Mouse (Mus musculus): Measurements from ENCODE around the gene Col4a1.

Col4a1 gene

GRCm38 (mm10) chr8:11340310-11341110, 27.9 kb upstream of the Col4a1 start:
- peak; percentile 26; the same call in 1 of the 2 replicates for TF ChIP-seq GATA4 (IDR thresholded peaks at IDR 0.05; ENCODE audit: insufficient replicate concordance, low read length)

GRCm38 (mm10) chr8:11338507-11338906, 25.9 kb upstream of the Col4a1 start:
- TF ChIP-seq GATA4 (IDR thresholded peaks at IDR 0.05; ENCODE audit: insufficient replicate concordance, low read length) = no peak

- no peak for TF ChIP-seq GATA4 (IDR thresholded peaks at IDR 0.05; ENCODE audit: insufficient replicate concordance, low read length)
Observed at GRCm38 (mm10) chr8:11337642-11338041, 25.0 kb upstream of the Col4a1 start.

- no peak for TF ChIP-seq GATA4 (IDR thresholded peaks at IDR 0.05; ENCODE audit: insufficient replicate concordance, low read length)
Observed at GRCm38 (mm10) chr8:11336346-11336745, 23.7 kb upstream of the Col4a1 start.

- TF ChIP-seq GATA4 (IDR thresholded peaks at IDR 0.05; ENCODE audit: insufficient replicate concordance, low read length) = no peak
Observed at GRCm38 (mm10) chr8:11335238-11335637, 22.6 kb upstream of the Col4a1 start.

GRCm38 (mm10) chr8:11334493-11334892, 21.9 kb upstream of the Col4a1 start:
- peak; percentile 61; the same call in 1 of the 2 replicates for TF ChIP-seq GATA4 (IDR thresholded peaks at IDR 0.05; ENCODE audit: insufficient replicate concordance, low read length)

GRCm38 (mm10) chr8:11333746-11334145, 21.1 kb upstream of the Col4a1 start:
- TF ChIP-seq GATA4 (IDR thresholded peaks at IDR 0.05; ENCODE audit: insufficient replicate concordance, low read length) = no peak

GRCm38 (mm10) chr8:11331561-11331960, 18.9 kb upstream of the Col4a1 start:
- TF ChIP-seq GATA4 (IDR thresholded peaks at IDR 0.05; ENCODE audit: insufficient replicate concordance, low read length) = no peak

- TF ChIP-seq GATA4 (IDR thresholded peaks at IDR 0.05; ENCODE audit: insufficient replicate concordance, low read length) = no peak
Observed at GRCm38 (mm10) chr8:11327722-11328417, 15.2 kb upstream of the Col4a1 start.

GRCm38 (mm10) chr8:11327298-11327697, 14.7 kb upstream of the Col4a1 start:
- no peak for TF ChIP-seq GATA4 (IDR thresholded peaks at IDR 0.05; ENCODE audit: insufficient replicate concordance, low read length)

GRCm38 (mm10) chr8:11324801-11325395, 12.3 kb upstream of the Col4a1 start:
- no peak for TF ChIP-seq GATA4 (IDR thresholded peaks at IDR 0.05; ENCODE audit: insufficient replicate concordance, low read length)

GRCm38 (mm10) chr8:11323681-11324080, 11.1 kb upstream of the Col4a1 start:
- TF ChIP-seq GATA4 (IDR thresholded peaks at IDR 0.05; ENCODE audit: insufficient replicate concordance, low read length) = no peak

- TF ChIP-seq GATA4 (IDR thresholded peaks at IDR 0.05; ENCODE audit: insufficient replicate concordance, low read length) = peak; percentile 23; the same call in 1 of the 2 replicates
Observed at GRCm38 (mm10) chr8:11322724-11323585, 10.3 kb upstream of the Col4a1 start.

GRCm38 (mm10) chr8:11321841-11322240, 9.2 kb upstream of the Col4a1 start:
- no peak for TF ChIP-seq GATA4 (IDR thresholded peaks at IDR 0.05; ENCODE audit: insufficient replicate concordance, low read length)

GRCm38 (mm10) chr8:11319405-11319804, 6.8 kb upstream of the Col4a1 start:
- TF ChIP-seq GATA4 (IDR thresholded peaks at IDR 0.05; ENCODE audit: insufficient replicate concordance, low read length) = no peak

Measured in liver, adult (tissue).